Mouse (Mus musculus): ENCODE data around the gene Slc39a5. TPM values are rescaled to one million over a fixed set of nuclear protein-coding genes. Genes with fewer than 3 reads are reported as not detected.

Gene Slc39a5
- polyA plus RNA-seq, 1 experiment from 2014 or later = 32.9 TPM

- 45% methylated on average over 3 of the region's 3 CpGs for WGBS
- Histone ChIP-seq H3K4me3 (replicated peaks; ENCODE audit: low read length) (no peak overlapping the region), H3K4me2 (ENCODE audit: low read depth, low read length) (no peak overlapping the region), H3K27me3 (ENCODE audit: control insufficient read depth, insufficient read depth, low read length) (no peaks in the 10 kb centered on the region), H3K4me1 (ENCODE audit: control insufficient read depth, insufficient read depth, low read length) (peaks cover under 1% of the 10 kb centered on the region), H3K9me3 (replicated peaks; ENCODE audit: control insufficient read depth, low read length) (no peaks in the 10 kb centered on the region), H3K36me3 (ENCODE audit: control insufficient read depth, insufficient read depth, low read length) (peaks cover 20% of the 10 kb centered on the region), H3K9ac (ENCODE audit: low read length) (no peak overlapping the region), H3K27ac (ENCODE audit: low read length) (no peak overlapping the region)
- ATAC-seq (ENCODE audit: insufficient read depth, low FRiP score) = no peak
Observed at GRCm38 (mm10) chr10:128362568-128362967, 38.5 kb downstream of the Slc39a5 start.

GRCm38 (mm10) chr10:128361836-128362235, 39.2 kb downstream of the Slc39a5 start:
- Histone ChIP-seq H3K4me1 (ENCODE audit: control insufficient read depth, insufficient read depth, low read length) (no peaks in the 10 kb centered on the region), H3K4me2 (ENCODE audit: low read depth, low read length) (no peak overlapping the region), H3K9me3 (replicated peaks; ENCODE audit: control insufficient read depth, low read length) (no peaks in the 10 kb centered on the region), H3K4me3 (replicated peaks; ENCODE audit: low read length) (no peak overlapping the region), H3K36me3 (ENCODE audit: control insufficient read depth, insufficient read depth, low read length) (peaks cover 24% of the 10 kb centered on the region), H3K27ac (ENCODE audit: low read length) (no peak overlapping the region), H3K27me3 (ENCODE audit: control insufficient read depth, insufficient read depth, low read length) (no peaks in the 10 kb centered on the region), H3K9ac (ENCODE audit: low read length) (no peak overlapping the region)
- 85% methylated on average over 6 of the region's 6 CpGs for WGBS
- no peak for ATAC-seq (ENCODE audit: insufficient read depth, low FRiP score)

- Histone ChIP-seq H3K9ac (ENCODE audit: low read length) (no peak overlapping the region), H3K4me2 (ENCODE audit: low read depth, low read length) (no peak overlapping the region), H3K27me3 (ENCODE audit: control insufficient read depth, insufficient read depth, low read length) (no peaks in the 10 kb centered on the region), H3K36me3 (ENCODE audit: control insufficient read depth, insufficient read depth, low read length) (peaks cover 30% of the 10 kb centered on the region), H3K9me3 (replicated peaks; ENCODE audit: control insufficient read depth, low read length) (no peaks in the 10 kb centered on the region), H3K4me3 (replicated peaks; ENCODE audit: low read length) (no peak overlapping the region), H3K27ac (ENCODE audit: low read length) (no peak overlapping the region), H3K4me1 (ENCODE audit: control insufficient read depth, insufficient read depth, low read length) (no peaks in the 10 kb centered on the region)
- ATAC-seq (ENCODE audit: insufficient read depth, low FRiP score) = no peak
- WGBS = 87% methylated on average over 6 of the region's 6 CpGs
Observed at GRCm38 (mm10) chr10:128359226-128359625, 41.8 kb downstream of the Slc39a5 start.

GRCm38 (mm10) chr10:128358796-128359195, 42.2 kb downstream of the Slc39a5 start:
- Histone ChIP-seq H3K4me3 (replicated peaks; ENCODE audit: low read length) (no peak overlapping the region), H3K9me3 (replicated peaks; ENCODE audit: control insufficient read depth, low read length) (no peaks in the 10 kb centered on the region), H3K9ac (ENCODE audit: low read length) (no peak overlapping the region), H3K27me3 (ENCODE audit: control insufficient read depth, insufficient read depth, low read length) (no peaks in the 10 kb centered on the region), H3K4me1 (ENCODE audit: control insufficient read depth, insufficient read depth, low read length) (no peaks in the 10 kb centered on the region), H3K27ac (ENCODE audit: low read length) (no peak overlapping the region), H3K4me2 (ENCODE audit: low read depth, low read length) (no peak overlapping the region), H3K36me3 (ENCODE audit: control insufficient read depth, insufficient read depth, low read length) (peaks cover 34% of the 10 kb centered on the region)
- ATAC-seq (ENCODE audit: insufficient read depth, low FRiP score) = no peak
- WGBS = 42% methylated on average over 2 of the region's 2 CpGs

GRCm38 (mm10) chr10:128347541-128347940, 53.5 kb downstream of the Slc39a5 start:
- H3K9me3 ChIP-seq (replicated peaks; ENCODE audit: control insufficient read depth, low read length) = no peaks in the 10 kb centered on the region
- no peak overlapping the region for H3K9ac ChIP-seq (ENCODE audit: low read length)
- peaks cover 9% of the 10 kb centered on the region for H3K4me1 ChIP-seq (ENCODE audit: control insufficient read depth, insufficient read depth, low read length)
- no peak for ATAC-seq (ENCODE audit: insufficient read depth, low FRiP score)
- WGBS = 84% methylated on average over 8 of the region's 8 CpGs
- H3K4me3 ChIP-seq (replicated peaks; ENCODE audit: low read length) = no peak overlapping the region
- peaks cover 21% of the 10 kb centered on the region; the same call in 1 of the 2 replicates for H3K36me3 ChIP-seq (ENCODE audit: control insufficient read depth, insufficient read depth, low read length)
- H3K27me3 ChIP-seq (ENCODE audit: control insufficient read depth, insufficient read depth, low read length) = no peaks in the 10 kb centered on the region
- no peak overlapping the region for H3K4me2 ChIP-seq (ENCODE audit: low read depth, low read length)
- H3K27ac ChIP-seq (ENCODE audit: low read length) = no peak overlapping the region

Small RNA genes lying within 50 kb of the gene (microRNA-seq; reads per million reads assigned to microRNA genes)
- not detected for gene Gm25361
- not detected for gene Gm26308
- gene Mir6914 = not detected
- 1.2 reads per million for gene Mir6915

Other genes starting within 250 kb of the Slc39a5 start
- gene Rbms2, start 220.9 kb downstream of the Slc39a5 start, polyA plus RNA-seq (2015; fragmentation: Nextera tagmentation; extraction: Ambion mirVana) = 30.3 and 34.2 TPM in 2 replicates
- gene Gls2, start 206.8 kb downstream of the Slc39a5 start, polyA plus RNA-seq (2015; fragmentation: Nextera tagmentation; extraction: Ambion mirVana) = 3.2 and 3.7 TPM in 2 replicates
- gene Spryd4, start 189.4 kb downstream of the Slc39a5 start, polyA plus RNA-seq (2015; fragmentation: Nextera tagmentation; extraction: Ambion mirVana) = 32.4 and 33.5 TPM in 2 replicates
- gene Mip, start 175.4 kb downstream of the Slc39a5 start, polyA plus RNA-seq (2015; fragmentation: Nextera tagmentation; extraction: Ambion mirVana) = not detected in 2 replicates
- 30.4 and 35.0 TPM in 2 replicates for gene Timeless, start 169.2 kb downstream of the Slc39a5 start, polyA plus RNA-seq (2015; fragmentation: Nextera tagmentation; extraction: Ambion mirVana)
- 0.52 and 0.66 TPM in 2 replicates for gene Apon, start 147.1 kb downstream of the Slc39a5 start, polyA plus RNA-seq (2015; fragmentation: Nextera tagmentation; extraction: Ambion mirVana)
- gene Apof, start 132.6 kb downstream of the Slc39a5 start, polyA plus RNA-seq (2015; fragmentation: Nextera tagmentation; extraction: Ambion mirVana) = 5.7 and 7.3 TPM in 2 replicates
- 14.1 and 16.1 TPM in 2 replicates for gene Stat2, start 130.7 kb downstream of the Slc39a5 start, polyA plus RNA-seq (2015; fragmentation: Nextera tagmentation; extraction: Ambion mirVana)
- 0.55 and 0.57 TPM in 2 replicates for gene Il23a, start 102.5 kb downstream of the Slc39a5 start, polyA plus RNA-seq (2015; fragmentation: Nextera tagmentation; extraction: Ambion mirVana)
- gene Pan2, start 97.9 kb downstream of the Slc39a5 start, polyA plus RNA-seq (2015; fragmentation: Nextera tagmentation; extraction: Ambion mirVana) = 29.0 and 30.4 TPM in 2 replicates
- gene Cnpy2, start 78.8 kb downstream of the Slc39a5 start, polyA plus RNA-seq (2015; fragmentation: Nextera tagmentation; extraction: Ambion mirVana) = 310 and 315 TPM in 2 replicates
- 221 and 230 TPM in 2 replicates for gene Cs, start 63.5 kb downstream of the Slc39a5 start, polyA plus RNA-seq (2015; fragmentation: Nextera tagmentation; extraction: Ambion mirVana)
- 3.4 and 3.5 TPM in 2 replicates for gene Coq10a, start 32.2 kb downstream of the Slc39a5 start, polyA plus RNA-seq (2015; fragmentation: Nextera tagmentation; extraction: Ambion mirVana)
- gene Ankrd52, start 24.1 kb downstream of the Slc39a5 start, polyA plus RNA-seq (2015; fragmentation: Nextera tagmentation; extraction: Ambion mirVana) = 8.4 and 10.0 TPM in 2 replicates
- gene Nabp2, start 10.3 kb upstream of the Slc39a5 start, polyA plus RNA-seq (2015; fragmentation: Nextera tagmentation; extraction: Ambion mirVana) = 72.0 and 75.5 TPM in 2 replicates
- 37.0 and 38.5 TPM in 2 replicates for gene Rnf41, start 10.4 kb upstream of the Slc39a5 start, polyA plus RNA-seq (2015; fragmentation: Nextera tagmentation; extraction: Ambion mirVana)
- gene Smarcc2, start 58.0 kb upstream of the Slc39a5 start, polyA plus RNA-seq (2015; fragmentation: Nextera tagmentation; extraction: Ambion mirVana) = 59.5 and 62.4 TPM in 2 replicates
- gene Myl6, start 92.9 kb upstream of the Slc39a5 start, polyA plus RNA-seq (2015; fragmentation: Nextera tagmentation; extraction: Ambion mirVana) = 2,126 and 2,216 TPM in 2 replicates
- 2.7 and 3.9 TPM in 2 replicates for gene Myl6b, start 97.5 kb upstream of the Slc39a5 start, polyA plus RNA-seq (2015; fragmentation: Nextera tagmentation; extraction: Ambion mirVana)
- gene Esyt1, start 124.6 kb upstream of the Slc39a5 start, polyA plus RNA-seq (2015; fragmentation: Nextera tagmentation; extraction: Ambion mirVana) = 32.9 TPM in 2 replicates
- gene Zc3h10, start 146.5 kb upstream of the Slc39a5 start, polyA plus RNA-seq (2015; fragmentation: Nextera tagmentation; extraction: Ambion mirVana) = 10.7 and 10.8 TPM in 2 replicates
- 3,732 and 3,890 TPM in 2 replicates for gene Rpl41, start 148.1 kb upstream of the Slc39a5 start, polyA plus RNA-seq (2015; fragmentation: Nextera tagmentation; extraction: Ambion mirVana)
- gene Pa2g4, start 164.8 kb upstream of the Slc39a5 start, polyA plus RNA-seq (2015; fragmentation: Nextera tagmentation; extraction: Ambion mirVana) = 198 and 206 TPM in 2 replicates
- 32.0 and 38.0 TPM in 2 replicates for gene Erbb3, start 188.4 kb upstream of the Slc39a5 start, polyA plus RNA-seq (2015; fragmentation: Nextera tagmentation; extraction: Ambion mirVana)
- gene Rps26, start 225.5 kb upstream of the Slc39a5 start, polyA plus RNA-seq (2015; fragmentation: Nextera tagmentation; extraction: Ambion mirVana) = 553 and 704 TPM in 2 replicates
- 2.1 and 2.5 TPM in 2 replicates for gene Ikzf4, start 244.8 kb upstream of the Slc39a5 start, polyA plus RNA-seq (2015; fragmentation: Nextera tagmentation; extraction: Ambion mirVana)